ENCODE assay signal across 22 mouse cellular contexts in genomic region chr6:38661626-38662025, GRCm38 (mm10). TPM values are rescaled to one million over a fixed set of nuclear protein-coding genes. Genes with fewer than 3 reads are reported as not detected.
DNase-seq lines count a peak whose midpoint lies in the region; ATAC-seq lines count a peak whose summit lies in the region.
"Had no signal": no experiment of that assay in that cellular context is flagged by ENCODE, and none has a peak within 500 bp of the region (broad histone marks: within the 10 kb centered on the region; RNA-seq: fewer than 3 reads in every experiment).

No protein-coding gene starts in this region.

- H3K4me1 ChIP-seq in midbrain, embryonic 10.5 days = peaks cover 39% of the 10 kb centered on the region
- H3K4me1 ChIP-seq in midbrain, embryonic 13.5 days (replicated peaks) = peaks cover 8% of the 10 kb centered on the region
- H3K4me1 ChIP-seq in embryonic facial prominence, embryonic 10.5 days = peaks cover 19% of the 10 kb centered on the region
- H3K4me1 ChIP-seq: embryonic facial prominence, embryonic 12.5 days had no signal

- H3K27ac ChIP-seq in midbrain, embryonic 10.5 days (replicated peaks) = no peak overlapping the region
- H3K27ac ChIP-seq in midbrain, embryonic 13.5 days = no peak overlapping the region
- H3K27ac ChIP-seq in embryonic facial prominence, embryonic 10.5 days (replicated peaks) = no peak overlapping the region
- H3K27ac ChIP-seq: embryonic facial prominence, embryonic 12.5 days; forebrain, embryonic 13.5 days; forebrain, embryonic 15.5 days had no signal

- no peaks in the 10 kb centered on the region for H3K36me3 ChIP-seq in midbrain, embryonic 10.5 days
- H3K36me3 ChIP-seq in midbrain, embryonic 13.5 days = no peaks in the 10 kb centered on the region
- H3K36me3 ChIP-seq in embryonic facial prominence, embryonic 10.5 days (replicated peaks) = no peaks in the 10 kb centered on the region
- H3K36me3 ChIP-seq: embryonic facial prominence, embryonic 12.5 days; forebrain, embryonic 15.5 days had no signal

- no peak overlapping the region for H3K4me3 ChIP-seq in midbrain, embryonic 10.5 days
- H3K4me3 ChIP-seq in midbrain, embryonic 13.5 days (replicated peaks) = no peak overlapping the region
- H3K4me3 ChIP-seq in embryonic facial prominence, embryonic 10.5 days = no peak overlapping the region
- H3K4me3 ChIP-seq: embryonic facial prominence, embryonic 12.5 days; forebrain, embryonic 13.5 days; forebrain, embryonic 15.5 days had no signal

- peak; percentile 69 for DNase-seq in midbrain, embryonic 10.5 days (ENCODE audit: low spot score)
- DNase-seq in ZHBTc4 (ENCODE audit: low read depth, low spot score) = peak; percentile 18
- peak; percentile 75 for DNase-seq in embryo, embryonic 10.5 days (ENCODE audit: low spot score)
- peak; percentile 78 for DNase-seq in embryo, embryonic 9.5 days (ENCODE audit: extremely low spot score)
- no peak for DNase-seq in embryonic facial prominence, embryonic 10.5 days (ENCODE audit: low spot score)
- DNase-seq in adrenal gland, adult 18-20 months (ENCODE audit: low spot score in 2 of 2) = no peak
- no peak for DNase-seq in retina, postnatal 1 day
- DNase-seq: adrenal gland, adult 2 months; adrenal gland, postnatal 10 days; adrenal gland, postnatal 25 days; cerebellum, adult 11 months; cerebellum, adult 18-20 months; cerebellum, adult 8-10 months; cerebellum, postnatal 14 days; cerebellum, postnatal 36 days; forebrain, postnatal 0 days had no signal

- no peak overlapping the region for H3K4me2 ChIP-seq in midbrain, embryonic 13.5 days (replicated peaks)
- H3K4me2 ChIP-seq: embryonic facial prominence, embryonic 12.5 days; forebrain, embryonic 15.5 days had no signal

- H3K9me3 ChIP-seq in midbrain, embryonic 10.5 days (replicated peaks) = no peaks in the 10 kb centered on the region
- no peaks in the 10 kb centered on the region for H3K9me3 ChIP-seq in midbrain, embryonic 13.5 days
- H3K9me3 ChIP-seq in embryonic facial prominence, embryonic 10.5 days = no peaks in the 10 kb centered on the region
- H3K9me3 ChIP-seq: embryonic facial prominence, embryonic 12.5 days; forebrain, embryonic 13.5 days; forebrain, embryonic 15.5 days had no signal

- 9% methylated on average over 4 of the region's 4 CpGs for WGBS in midbrain, embryonic 10.5 days
- 22% methylated on average over 4 of the region's 4 CpGs for WGBS in midbrain, embryonic 13.5 days
- WGBS in embryonic facial prominence, embryonic 10.5 days = 23% methylated on average over 4 of the region's 4 CpGs

- H3K9ac ChIP-seq in midbrain, embryonic 13.5 days (replicated peaks) = no peak overlapping the region
- H3K9ac ChIP-seq: embryonic facial prominence, embryonic 12.5 days; forebrain, embryonic 13.5 days; forebrain, embryonic 15.5 days had no signal

- no peak for ATAC-seq in midbrain, embryonic 13.5 days
- ATAC-seq: forebrain, embryonic 13.5 days; forebrain, postnatal 0 days had no signal

- H3K27me3 ChIP-seq in midbrain, embryonic 10.5 days (ENCODE audit: low read depth, poor library complexity, severe bottlenecking) = peaks cover 99% of the 10 kb centered on the region
- H3K27me3 ChIP-seq in midbrain, embryonic 13.5 days = peaks cover 32% of the 10 kb centered on the region
- H3K27me3 ChIP-seq in embryonic facial prominence, embryonic 10.5 days (replicated peaks; ENCODE audit: low read depth, poor library complexity, severe bottlenecking) = peaks cover 69% of the 10 kb centered on the region

RNA-seq across cellular contexts. Expression of gene Clec2l, which starts 1.2 kb away (rescaled TPM):
- polyA plus RNA-seq in midbrain, embryonic 10.5 days (2016; fragmentation: Nextera tagmentation; extraction: Ambion mirVana) = 1.1 and 1.3 TPM in 2 replicates
- 5.6 and 6.2 TPM in 2 replicates for polyA plus RNA-seq in midbrain, embryonic 13.5 days (2015; fragmentation: Nextera tagmentation; extraction: Ambion mirVana)
- polyA plus RNA-seq in embryonic facial prominence, embryonic 10.5 days (2016; fragmentation: Nextera tagmentation; extraction: Ambion mirVana) = 0.82 and 0.97 TPM in 2 replicates
- 1 to 10 TPM; 1.2 to 4.4 TPM for total RNA-seq in adrenal gland, adult 18-20 months (2021)
- total RNA-seq: common myeloid progenitor, adult 5-6 weeks had no signal

RNA-seq across cellular contexts. Expression of gene Klrg2, which starts 24.6 kb away (rescaled TPM):
- polyA plus RNA-seq in midbrain, embryonic 10.5 days (2016; fragmentation: Nextera tagmentation; extraction: Ambion mirVana) = 0.14 TPM in 1 of 2 replicates, not detected in the other
- polyA plus RNA-seq in midbrain, embryonic 13.5 days (2015; fragmentation: Nextera tagmentation; extraction: Ambion mirVana) = 0.12 TPM in 1 of 2 replicates, not detected in the other
- polyA plus RNA-seq in embryonic facial prominence, embryonic 10.5 days (2016; fragmentation: Nextera tagmentation; extraction: Ambion mirVana) = 0.06 TPM in 1 of 2 replicates, not detected in the other
- 1 to 10 TPM; 3.7 to 3.8 TPM for total RNA-seq in adrenal gland, adult 18-20 months (2021)
- total RNA-seq: common myeloid progenitor, adult 5-6 weeks had no signal
- polyA plus RNA-seq: forebrain, embryonic 11.5 days had no signal

Comparison
In these comparisons a context has a peak if more than half of its experiments do, and no peak if none do; other contexts are left out.
1. DNase-seq: peak in midbrain, embryonic 10.5 days (single experiment), ZHBTc4 (single experiment), embryo, embryonic 10.5 days (single experiment) and embryo, embryonic 9.5 days (single experiment); none in embryonic facial prominence, embryonic 10.5 days (single experiment), adrenal gland, adult 18-20 months (0 of 2) and retina, postnatal 1 day (single experiment).